Mouse (Mus musculus): ENCODE results near the gene Zfp652. TPM values are rescaled to one million over a fixed set of nuclear protein-coding genes. Genes with fewer than 3 reads are reported as not detected.
A peak's percentile ranks its signal among the peaks of the same experiment; 100 is the strongest.
"Not testable (repeated sequence)": the region's sequence is repeated elsewhere in the genome, so short reads cannot be mapped to it uniquely, and the experiment has no call there.

The Zfp652 gene
- 18.0 and 18.4 TPM in 2 replicates for polyA plus RNA-seq (2015; fragmentation: Nextera tagmentation; extraction: Ambion mirVana)

DNA sequence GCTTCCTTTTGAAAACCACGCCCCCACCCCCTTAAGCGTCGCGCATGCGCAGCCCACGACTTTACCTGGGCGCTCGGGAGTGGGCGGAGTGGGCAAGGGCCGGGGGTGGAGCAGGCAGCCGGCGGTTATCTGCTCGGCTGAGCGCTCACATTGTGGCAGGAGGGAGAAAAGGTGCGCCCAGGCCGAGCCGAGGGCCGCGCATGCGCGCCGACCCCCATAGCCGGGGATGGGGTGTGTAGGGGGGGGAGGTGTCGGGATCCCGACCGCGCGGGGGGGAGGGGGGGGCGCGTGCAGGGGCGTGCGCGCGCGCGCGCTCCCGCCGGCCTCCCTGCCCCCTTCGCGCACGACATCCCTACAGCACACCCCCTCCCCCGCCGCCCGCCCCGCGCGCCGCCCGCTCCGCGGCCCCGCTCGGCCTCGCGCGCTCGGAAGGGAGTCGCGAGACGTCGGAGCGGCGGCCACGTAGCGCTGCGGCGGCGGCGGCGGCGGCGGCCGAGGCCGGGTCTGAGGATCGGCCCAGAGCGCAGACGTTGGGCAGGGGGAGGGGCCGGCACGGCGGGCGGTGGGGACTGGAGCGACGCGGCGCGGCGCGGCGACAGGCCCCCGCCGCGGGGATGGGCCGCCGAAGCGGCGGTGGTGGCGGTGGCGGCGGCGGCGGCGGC lies at the start of gene Zfp652:
Zfp652 (plus strand) TSS at position 111 of the 662 bp plus-strand sequence.
- under 1% methylated on average over 50 of the region's 103 CpGs for WGBS

DNA sequence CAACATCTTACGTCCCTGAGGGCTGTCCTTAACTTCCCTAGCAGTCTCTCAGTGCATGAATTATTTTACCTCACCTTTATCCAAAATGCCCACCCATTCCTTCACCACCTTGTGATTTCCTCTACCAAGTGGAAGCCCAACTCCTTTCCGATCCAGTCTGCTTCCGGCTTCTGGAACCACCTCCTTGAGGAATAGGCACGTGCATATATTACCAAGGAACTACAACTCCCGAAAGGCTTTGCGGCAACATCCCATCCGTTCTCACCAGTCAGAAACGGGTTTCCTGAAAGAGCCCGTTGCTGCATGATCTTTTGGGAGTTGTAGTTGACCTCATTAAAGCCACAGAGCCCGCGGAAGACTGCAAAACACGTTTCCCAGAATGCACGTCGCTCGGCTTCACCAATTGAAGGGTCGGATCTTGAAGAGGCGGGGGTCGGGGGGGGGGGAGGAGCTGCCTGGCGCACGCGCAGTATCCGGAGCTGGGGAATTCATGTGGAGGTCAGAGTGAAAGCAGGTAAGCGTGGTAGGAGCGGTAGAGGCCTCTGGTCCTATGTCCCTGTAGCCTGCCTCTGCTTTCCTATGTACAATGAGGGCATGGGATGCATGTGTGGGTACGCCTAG lies 45.8 kb upstream of the Zfp652 start, which contains the start of gene Phb:
Phb (plus strand) TSS at position 429 of the 621 bp plus-strand sequence.
- Histone ChIP-seq H3K4me1 (replicated peaks) (peaks cover 5% of the 10 kb centered on the region), H3K9me3 (no peaks in the 10 kb centered on the region), H3K4me3 (replicated peaks) (peak within 1 kb of the TSS; percentile 66), H3K9ac (peak within 1 kb of the TSS; percentile 61), H3K4me2 (replicated peaks) (peak within 1 kb of the TSS; percentile 78), H3K36me3 (peaks cover 6% of the 10 kb centered on the region; the same call in 1 of the 2 replicates), H3K27me3 (replicated peaks) (no peaks in the 10 kb centered on the region), H3K27ac (peak within 1 kb of the TSS; percentile 54)
- ATAC-seq: peak; percentile 97
- WGBS: 1% methylated on average over 25 of the region's 25 CpGs

More for the DNA sequence above, at the start of gene Zfp652:
- peaks cover 9% of the 10 kb centered on the region for H3K4me1 ChIP-seq (replicated peaks)
- H3K36me3 ChIP-seq: no peaks in the 10 kb centered on the region
- ATAC-seq: peak; percentile 95
- peak within 1 kb of the TSS; percentile 98 for H3K27ac ChIP-seq
- H3K9ac ChIP-seq: peak within 1 kb of the TSS; percentile 98
- peak within 1 kb of the TSS; percentile 99 for H3K4me3 ChIP-seq (replicated peaks)
- no peaks in the 10 kb centered on the region for H3K9me3 ChIP-seq
- peak within 1 kb of the TSS; percentile 77 for H3K4me2 ChIP-seq (replicated peaks)
- no peaks in the 10 kb centered on the region for H3K27me3 ChIP-seq (replicated peaks)

DNA sequence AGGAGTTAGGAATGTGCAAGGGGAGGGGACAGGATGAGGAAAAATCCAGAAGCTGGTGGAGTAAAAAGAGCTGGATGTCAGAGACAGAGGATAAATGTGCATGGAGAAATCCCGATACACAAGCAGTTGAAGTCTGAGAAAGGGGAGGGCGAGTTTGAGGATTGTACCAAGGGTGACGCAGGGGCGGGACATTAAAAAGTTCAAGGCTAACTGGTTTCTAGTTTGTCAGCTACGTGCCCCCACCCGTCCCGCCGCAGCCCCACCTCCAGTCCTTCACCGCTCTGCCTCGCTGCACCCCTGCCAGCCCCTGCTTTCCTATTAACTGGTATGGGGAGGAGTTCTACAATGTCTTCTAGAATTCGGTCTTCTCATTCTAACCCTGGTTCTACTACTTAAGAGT lies 45.3 kb upstream of the Zfp652 start:
- 1% methylated on average over 11 of the region's 11 CpGs for WGBS
- peaks cover 9% of the 10 kb centered on the region; the same call in 1 of the 2 replicates for H3K36me3 ChIP-seq
- peak; percentile 54 for ATAC-seq

DNA sequence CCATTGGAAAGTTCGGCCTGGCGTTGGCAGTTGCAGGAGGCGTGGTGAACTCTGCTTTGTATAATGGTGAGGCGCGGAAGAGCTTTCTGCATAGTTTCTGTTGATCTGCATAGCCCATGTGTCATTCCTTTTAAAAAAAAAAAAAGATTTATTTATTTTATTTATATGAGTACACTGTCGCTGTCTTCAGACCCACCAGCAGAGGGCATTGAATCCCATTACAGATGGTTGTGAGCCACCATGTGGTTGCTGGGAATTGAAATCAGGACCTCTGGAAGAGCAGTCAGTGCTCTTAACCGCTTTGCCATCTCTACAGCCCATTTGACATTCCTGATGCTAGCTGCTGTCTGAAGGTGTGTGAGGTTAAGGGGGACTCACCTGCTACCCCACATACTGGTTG lies 44.4 kb upstream of the Zfp652 start:
- 85% methylated on average over 7 of the region's 7 CpGs for WGBS
- H3K27ac ChIP-seq; H3K27me3 ChIP-seq (replicated peaks); H3K9me3 ChIP-seq; ATAC-seq; H3K4me1 ChIP-seq (replicated peaks): not testable (repeated sequence)
- Histone ChIP-seq H3K4me2 (replicated peaks) (peak overlapping the region; percentile 78), H3K36me3 (peaks cover 13% of the 10 kb centered on the region), H3K9ac (0 out of 2 replicates have a peak overlapping the region, but pooled peaks have one; percentile 61), H3K4me3 (replicated peaks) (peak overlapping the region; percentile 66; the same call in 1 of the 2 replicates)

More for the DNA sequence above, 45.3 kb upstream of the Zfp652 start:
- Histone ChIP-seq H3K27ac (peak overlapping the region; percentile 54), H3K4me2 (replicated peaks) (peak overlapping the region; percentile 78), H3K4me1 (replicated peaks) (peaks cover 5% of the 10 kb centered on the region), H3K9ac (peak overlapping the region; percentile 61), H3K27me3 (replicated peaks) (no peaks in the 10 kb centered on the region), H3K9me3 (no peaks in the 10 kb centered on the region), H3K4me3 (replicated peaks) (peak overlapping the region; percentile 66)

DNA sequence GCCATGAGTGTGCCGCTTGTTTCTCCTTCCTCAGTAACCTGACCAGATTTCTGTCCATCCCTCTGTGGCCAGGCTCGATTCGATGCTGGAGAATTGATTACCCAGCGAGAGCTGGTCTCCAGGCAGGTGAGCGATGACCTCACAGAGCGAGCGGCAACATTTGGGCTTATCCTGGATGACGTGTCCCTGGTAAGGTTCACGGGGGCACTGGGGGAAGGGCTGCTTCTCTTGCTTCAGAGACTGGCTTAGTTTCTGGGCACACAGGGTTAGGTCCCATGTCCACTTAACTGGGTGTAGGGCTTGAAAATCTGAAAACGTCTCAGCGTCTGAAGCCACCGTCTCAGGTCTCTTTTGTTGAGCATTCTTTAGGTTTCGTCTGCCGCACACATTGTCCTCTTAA lies 37.0 kb upstream of the Zfp652 start:
- Histone ChIP-seq H3K4me3 (replicated peaks) (no peak overlapping the region), H3K36me3 (peaks cover 55% of the 10 kb centered on the region), H3K27ac (0 out of 2 replicates have a peak overlapping the region, but pooled peaks have one; percentile 48), H3K4me1 (replicated peaks) (peaks cover 8% of the 10 kb centered on the region), H3K9ac (no peak overlapping the region), H3K27me3 (replicated peaks) (no peaks in the 10 kb centered on the region), H3K4me2 (replicated peaks) (no peak overlapping the region), H3K9me3 (no peaks in the 10 kb centered on the region)
- ATAC-seq: no peak
- 85% methylated on average over 14 of the region's 14 CpGs for WGBS

DNA sequence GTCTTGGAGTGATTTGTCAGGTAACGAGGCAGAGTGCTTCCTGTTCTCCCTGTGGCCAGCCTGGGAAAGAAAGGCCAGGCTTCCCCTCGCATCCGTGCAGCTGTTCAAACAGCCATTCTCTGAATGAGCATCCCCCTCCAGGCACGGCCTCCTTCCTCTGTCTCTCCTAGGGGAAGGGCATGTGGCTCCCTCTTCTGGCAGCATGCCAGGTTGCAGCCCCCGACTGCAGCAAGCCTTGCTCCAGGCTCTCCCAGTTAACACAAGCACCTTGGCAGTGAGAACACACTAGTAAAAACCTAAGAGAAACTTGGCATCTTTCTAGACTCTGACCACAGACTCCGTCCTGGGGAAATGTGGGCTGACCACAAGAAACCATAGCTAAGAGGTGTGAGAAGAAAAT lies 36.2 kb upstream of the Zfp652 start:
- H3K4me2 ChIP-seq (replicated peaks): no peak overlapping the region
- H3K9ac ChIP-seq: no peak overlapping the region
- H3K4me3 ChIP-seq (replicated peaks): no peak overlapping the region
- no peaks in the 10 kb centered on the region for H3K9me3 ChIP-seq
- ATAC-seq: peak; percentile 50
- H3K27ac ChIP-seq: 0 out of 2 replicates have a peak overlapping the region, but pooled peaks have one; percentile 48
- H3K4me1 ChIP-seq (replicated peaks): peaks cover 8% of the 10 kb centered on the region
- H3K27me3 ChIP-seq (replicated peaks): no peaks in the 10 kb centered on the region
- WGBS: 17% methylated on average over 6 of the region's 6 CpGs
- H3K36me3 ChIP-seq: peaks cover 53% of the 10 kb centered on the region

DNA sequence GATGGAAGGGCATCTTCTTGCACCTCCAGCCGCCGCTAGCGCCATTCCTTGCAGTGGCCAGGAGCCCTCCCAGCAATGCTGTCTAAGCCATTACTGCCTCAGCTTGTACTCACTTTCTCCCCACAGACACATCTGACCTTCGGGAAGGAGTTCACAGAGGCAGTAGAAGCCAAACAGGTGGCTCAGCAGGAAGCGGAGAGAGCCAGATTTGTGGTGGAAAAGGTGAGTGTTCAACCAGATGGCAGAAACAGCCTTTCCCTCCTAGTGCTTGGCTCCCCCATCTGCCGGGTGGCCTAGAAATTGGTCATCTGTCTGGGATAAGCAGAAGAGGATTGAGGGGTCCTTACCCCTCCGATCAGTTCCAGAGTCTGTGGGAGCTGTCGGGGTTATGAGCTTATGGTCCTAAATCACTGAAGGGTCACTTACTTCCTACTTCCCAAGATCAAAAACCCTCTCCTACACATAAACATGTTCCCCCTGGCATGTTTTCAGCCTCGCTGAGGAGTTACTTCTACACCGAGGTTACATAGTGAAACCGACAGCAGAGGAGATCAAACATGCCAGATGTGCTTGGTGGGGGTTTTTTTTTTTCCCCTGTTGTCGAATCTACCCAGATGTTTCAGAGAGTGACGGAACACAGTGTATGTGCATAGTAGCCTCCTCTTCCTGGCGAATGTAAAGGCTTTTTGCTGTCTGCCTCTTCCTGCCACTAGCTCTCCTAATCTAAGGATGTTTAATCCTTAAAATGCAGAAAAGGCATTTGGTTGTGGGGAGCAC lies 34.4 kb upstream of the Zfp652 start:
- WGBS: 76% methylated on average over 14 of the region's 14 CpGs
- H3K36me3 ChIP-seq: peaks cover 44% of the 10 kb centered on the region

DNA sequence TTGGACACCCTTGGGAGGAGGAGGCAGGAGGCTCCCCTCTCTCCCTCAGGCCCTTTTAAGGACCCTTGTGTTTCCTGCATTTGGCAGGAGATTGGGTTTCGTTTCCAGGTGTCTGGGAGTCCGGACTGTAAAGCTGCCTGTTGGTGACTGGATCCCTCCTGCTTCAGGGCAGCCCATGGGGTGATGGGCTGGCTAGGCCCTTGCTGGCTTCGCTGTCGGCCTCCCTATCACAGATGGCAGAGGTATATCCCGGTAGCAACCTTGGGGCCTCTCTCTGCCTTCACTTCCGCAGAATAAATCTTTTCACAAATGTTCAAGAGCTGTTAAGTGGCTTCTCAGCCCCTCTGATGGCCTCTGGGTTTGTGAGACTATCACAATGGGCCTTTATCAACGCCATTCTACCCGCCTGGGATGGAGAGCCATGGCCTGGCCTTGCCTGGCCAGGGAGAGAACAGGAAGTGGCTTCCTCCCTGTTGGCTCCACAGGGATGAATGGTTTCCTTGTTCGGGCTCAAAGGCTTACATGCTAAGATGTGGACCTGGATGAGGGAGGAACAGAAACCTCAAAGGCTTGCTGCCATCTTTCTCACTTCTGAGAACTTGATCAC lies 30.4 kb upstream of the Zfp652 start:
- no peak overlapping the region for H3K4me3 ChIP-seq (replicated peaks)
- 0 out of 2 replicates have a peak, but pooled peaks have one; percentile 40 for ATAC-seq
- H3K9ac ChIP-seq: no peak overlapping the region
- 69% methylated on average over 9 of the region's 9 CpGs for WGBS
- H3K36me3 ChIP-seq: peaks cover 23% of the 10 kb centered on the region
- H3K4me2 ChIP-seq (replicated peaks): no peak overlapping the region
- peak overlapping the region; percentile 59 for H3K27ac ChIP-seq
- H3K9me3 ChIP-seq: no peaks in the 10 kb centered on the region
- H3K27me3 ChIP-seq (replicated peaks): no peaks in the 10 kb centered on the region
- 0 out of 2 replicates have a peak, but pooled peaks cover 6% of the 10 kb centered on the region for H3K4me1 ChIP-seq (replicated peaks)

More for the DNA sequence above, 34.4 kb upstream of the Zfp652 start:
- H3K9me3 ChIP-seq: no peaks in the 10 kb centered on the region
- no peak for ATAC-seq
- H3K27me3 ChIP-seq (replicated peaks): no peaks in the 10 kb centered on the region
- H3K27ac ChIP-seq: no peak overlapping the region
- H3K4me2 ChIP-seq (replicated peaks): no peak overlapping the region
- H3K4me1 ChIP-seq (replicated peaks): peaks cover 14% of the 10 kb centered on the region
- H3K9ac ChIP-seq: no peak overlapping the region
- no peak overlapping the region for H3K4me3 ChIP-seq (replicated peaks)

DNA sequence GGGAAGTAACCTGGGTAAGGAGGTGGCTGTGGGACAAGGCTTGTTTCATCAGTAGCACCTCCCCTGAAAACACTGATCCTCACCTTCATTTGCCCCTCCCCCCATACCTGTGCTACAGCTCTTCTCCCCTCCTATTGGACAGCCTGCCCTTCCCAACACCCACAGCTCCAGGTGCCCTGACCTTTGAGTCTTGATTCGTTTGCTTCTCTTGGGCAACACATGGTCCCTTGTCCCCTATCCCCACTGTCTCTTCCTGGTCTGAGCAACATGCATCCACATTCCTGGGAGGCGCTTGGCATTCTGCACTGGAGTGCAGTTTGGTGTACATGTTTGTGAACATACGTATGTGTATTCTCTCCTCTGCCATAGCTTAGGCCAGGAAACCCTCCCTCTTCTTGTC lies 29.5 kb upstream of the Zfp652 start:
- H3K9me3 ChIP-seq: no peaks in the 10 kb centered on the region
- WGBS: 77% methylated on average over 3 of the region's 3 CpGs
- peaks cover 15% of the 10 kb centered on the region for H3K36me3 ChIP-seq
- H3K4me1 ChIP-seq (replicated peaks): 0 out of 2 replicates have a peak, but pooled peaks cover 6% of the 10 kb centered on the region
- no peaks in the 10 kb centered on the region for H3K27me3 ChIP-seq (replicated peaks)
- H3K9ac ChIP-seq: no peak overlapping the region
- H3K4me2 ChIP-seq (replicated peaks): no peak overlapping the region
- H3K27ac ChIP-seq: no peak overlapping the region
- 0 out of 2 replicates have a peak, but pooled peaks have one; percentile 44 for ATAC-seq
- no peak overlapping the region for H3K4me3 ChIP-seq (replicated peaks)

DNA sequence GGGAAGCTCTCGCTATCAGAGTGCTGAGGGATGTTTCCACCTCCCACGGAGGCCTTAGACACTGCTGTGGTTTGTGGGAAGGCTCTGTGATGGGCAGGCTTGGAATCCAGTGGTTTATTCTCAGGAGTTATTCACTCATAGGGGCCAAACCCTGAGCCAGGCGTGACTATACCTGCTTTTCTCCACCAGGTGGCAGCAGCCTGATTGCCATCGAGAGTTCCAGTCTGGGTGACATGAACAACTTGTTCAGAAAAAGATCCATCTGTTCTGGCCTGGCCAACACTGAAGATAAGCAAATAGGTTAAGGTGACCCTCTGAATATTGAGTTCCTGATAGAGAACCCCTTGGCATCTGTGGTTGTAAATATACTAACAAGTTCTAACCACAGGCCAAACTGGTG lies 26.4 kb upstream of the Zfp652 start:
- Histone ChIP-seq H3K4me1 (replicated peaks) (peaks cover 12% of the 10 kb centered on the region), H3K4me3 (replicated peaks) (no peak overlapping the region), H3K9ac (no peak overlapping the region), H3K36me3 (no peaks in the 10 kb centered on the region), H3K27me3 (replicated peaks) (no peaks in the 10 kb centered on the region), H3K27ac (no peak overlapping the region), H3K9me3 (no peaks in the 10 kb centered on the region), H3K4me2 (replicated peaks) (no peak overlapping the region)
- ATAC-seq: peak; percentile 50
- 3% methylated on average over 4 of the region's 4 CpGs for WGBS

DNA sequence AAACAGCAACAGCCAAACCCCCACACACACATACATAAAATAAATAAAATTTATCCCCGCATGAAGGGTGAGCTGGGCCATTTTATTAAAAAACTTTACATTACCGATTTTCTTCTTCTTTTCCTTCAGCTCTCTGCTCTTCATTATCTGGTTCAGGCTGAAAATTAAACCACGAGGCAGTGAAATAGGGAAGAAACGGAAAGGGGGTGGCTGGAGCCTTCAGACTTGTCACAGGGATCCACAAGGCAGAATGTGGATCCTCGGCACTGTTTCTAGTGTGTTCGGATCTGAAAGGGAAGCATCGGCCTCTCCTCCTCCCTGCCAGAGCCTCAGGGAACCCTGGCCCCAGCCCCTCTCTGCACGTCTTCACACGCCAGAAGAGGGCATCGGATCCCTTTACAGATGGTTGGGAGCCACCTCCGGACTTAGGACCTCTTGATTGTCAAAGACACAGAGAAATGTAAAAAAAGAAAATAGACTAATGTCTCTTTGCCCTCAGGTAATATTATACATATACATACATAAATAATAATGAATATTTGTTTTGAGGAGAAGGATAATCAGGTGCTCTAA lies 25.3 kb upstream of the Zfp652 start:
- Histone ChIP-seq H3K27ac (no peak overlapping the region), H3K4me3 (replicated peaks) (no peak overlapping the region), H3K36me3 (no peaks in the 10 kb centered on the region), H3K27me3 (replicated peaks) (no peaks in the 10 kb centered on the region), H3K9ac (no peak overlapping the region), H3K4me1 (replicated peaks) (peaks cover 12% of the 10 kb centered on the region), H3K9me3 (no peaks in the 10 kb centered on the region), H3K4me2 (replicated peaks) (no peak overlapping the region)
- no peak for ATAC-seq
- WGBS: 48% methylated on average over 11 of the region's 11 CpGs

Measured in intestine, embryonic 15.5 days (tissue).